Mouse (Mus musculus): ENCODE results near the gene Cep164. TPM values are rescaled to one million over a fixed set of nuclear protein-coding genes. Genes with fewer than 3 reads are reported as not detected.

Cep164 gene
- polyA plus RNA-seq, 1 experiment from 2014 or later, result 16.3 TPM

DNA sequence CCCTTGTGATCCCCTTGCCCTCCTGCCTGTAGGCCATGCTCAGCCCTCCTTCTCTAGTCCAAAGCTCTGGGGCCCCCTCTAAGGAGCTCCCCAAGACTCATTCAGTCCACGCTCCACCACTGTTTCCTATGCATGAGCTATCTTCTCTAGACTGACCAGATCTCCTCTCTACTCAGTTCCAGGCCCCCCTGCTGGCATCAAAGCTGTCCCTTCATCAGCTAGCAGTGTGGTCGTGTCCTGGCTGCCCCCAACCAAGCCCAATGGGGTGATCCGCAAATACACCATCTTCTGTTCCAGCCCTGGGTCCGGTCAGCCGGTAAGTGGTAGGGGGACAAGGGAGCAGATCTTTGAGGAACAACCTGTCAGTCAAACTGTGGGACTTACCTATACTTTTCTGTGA is 96.6 kb downstream of the Cep164 start:
- WGBS, result 88% methylated on average over 5 of the region's 5 CpGs
- no peak for ATAC-seq (ENCODE audit: low FRiP score)
- Histone ChIP-seq H3K27ac (no peak overlapping the region), H3K27me3 (no peaks in the 10 kb centered on the region), H3K36me3 (replicated peaks) (no peaks in the 10 kb centered on the region), H3K4me3 (replicated peaks) (no peak overlapping the region), H3K9me3 (no peaks in the 10 kb centered on the region), H3K9ac (no peak overlapping the region), H3K4me2 (no peak overlapping the region), H3K4me1 (no peaks in the 10 kb centered on the region)

DNA sequence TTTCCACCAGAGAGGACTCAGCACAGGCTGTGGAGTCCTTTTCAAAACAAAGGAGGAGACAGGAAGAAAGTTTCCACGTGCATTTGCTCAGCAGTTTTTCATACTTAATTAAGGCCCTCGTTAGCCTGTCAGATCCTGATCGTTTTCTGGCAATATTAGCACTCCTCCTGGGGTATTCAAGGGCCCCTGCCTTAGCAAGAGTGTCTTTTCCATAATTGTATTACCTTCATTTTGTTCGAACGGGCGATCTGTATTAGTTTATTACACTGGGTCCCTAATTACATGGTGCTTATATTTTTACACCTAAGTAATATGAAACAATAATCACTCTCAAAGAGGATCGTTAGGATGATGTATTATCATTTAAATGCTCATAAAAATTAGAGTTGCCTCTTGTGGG is 108.5 kb downstream of the Cep164 start:
- WGBS, result 37% methylated on average over 7 of the region's 7 CpGs
- 0 out of 2 replicates have a peak, but pooled peaks cover 2% of the 10 kb centered on the region for H3K27me3 ChIP-seq
- H3K4me1 ChIP-seq, result no peaks in the 10 kb centered on the region
- H3K9me3 ChIP-seq, result no peaks in the 10 kb centered on the region
- no peak overlapping the region for H3K9ac ChIP-seq
- ATAC-seq (ENCODE audit: low FRiP score), result no peak
- no peak overlapping the region for H3K27ac ChIP-seq
- H3K4me2 ChIP-seq, result no peak overlapping the region
- no peaks in the 10 kb centered on the region; the same call in 1 of the 2 replicates for H3K36me3 ChIP-seq (replicated peaks)
- no peak overlapping the region for H3K4me3 ChIP-seq (replicated peaks)

Other genes starting within 250 kb of the Cep164 start
- 35.4 and 36.5 TPM in 2 replicates for gene Bace1, start 9.9 kb upstream of the Cep164 start, polyA plus RNA-seq (2016; fragmentation: Nextera tagmentation; extraction: Ambion mirVana)
- gene Pcsk7, start 77.8 kb upstream of the Cep164 start, polyA plus RNA-seq (2016; fragmentation: Nextera tagmentation; extraction: Ambion mirVana), result 21.7 TPM in 2 replicates
- 92.3 and 96.8 TPM in 2 replicates for gene Rnf214, start 78.2 kb upstream of the Cep164 start, polyA plus RNA-seq (2016; fragmentation: Nextera tagmentation; extraction: Ambion mirVana)
- 10.4 and 16.7 TPM in 2 replicates for gene Tagln, start 107.4 kb upstream of the Cep164 start, polyA plus RNA-seq (2016; fragmentation: Nextera tagmentation; extraction: Ambion mirVana)
- gene Sidt2, start 126.6 kb upstream of the Cep164 start, polyA plus RNA-seq (2016; fragmentation: Nextera tagmentation; extraction: Ambion mirVana), result 26.8 and 30.7 TPM in 2 replicates
- gene Pafah1b2, start 184.0 kb upstream of the Cep164 start, polyA plus RNA-seq (2016; fragmentation: Nextera tagmentation; extraction: Ambion mirVana), result 298 and 341 TPM in 2 replicates
- gene Sik3, start 184.1 kb upstream of the Cep164 start, polyA plus RNA-seq (2016; fragmentation: Nextera tagmentation; extraction: Ambion mirVana), result 5.9 and 9.8 TPM in 2 replicates